Mouse (Mus musculus) MEL (cell line): Measurements from ENCODE around the gene Pclaf. TPM values are rescaled to one million over a fixed set of nuclear protein-coding genes. Genes with fewer than 3 reads are reported as not detected.

ENCODE experiments used
- DNase-seq: peaks from one replicate; pipeline ENCODE4 v3.0.0; 2011; ENCODE audit warnings: low read depth, low spot score
- H3K27ac ChIP-seq: 2 replicates; pipeline ENCODE4 v1.5.1; 2012; ENCODE audit warnings: low read depth, mild to moderate bottlenecking, control low read depth, low read length, moderate library complexity; ENCODE audit not compliant: control insufficient read depth
- H3K27me3 ChIP-seq, 2 experiments: fragments of 150-350 bp in 1 of 2; sonication (generic) in 1 of 2; 2 replicates each; pipeline ENCODE4 v1.6.1; 2012; ENCODE audit warnings: low read length in 2 of 2, mild to moderate bottlenecking in 2 of 2, improper control_type of control experiment in 1 of 2, moderate library complexity in 1 of 2; ENCODE audit not compliant: insufficient read depth in 2 of 2, control insufficient read depth in 1 of 2
- H3K36me3 ChIP-seq, 2 experiments: 2 replicates each; pipeline ENCODE4 v1.6.1; 2012 to 2014; ENCODE audit warnings: low read length in 2 of 2, improper control_type of control experiment in 1 of 2, inconsistent platforms in 1 of 2, mild to moderate bottlenecking in 1 of 2; ENCODE audit not compliant: insufficient read depth in 2 of 2, control insufficient read depth in 1 of 2
- H3K4me1 ChIP-seq, 2 experiments: fragments of 150-350 bp in 1 of 2; sonication (generic) in 1 of 2; 2 replicates each; pipeline ENCODE4 v1.6.1; 2012; ENCODE audit warnings: low read length in 2 of 2, improper control_type of control experiment in 1 of 2, mild to moderate bottlenecking in 1 of 2; ENCODE audit not compliant: insufficient read depth in 2 of 2, control insufficient read depth in 1 of 2
- H3K4me3 ChIP-seq, 2 experiments: fragments of 150-350 bp in 1 of 2; sonication (generic) in 1 of 2; 2 replicates each; pipeline ENCODE4 v1.5.1; 2012; ENCODE audit warnings: low read depth in 2 of 2, low read length in 2 of 2, mild to moderate bottlenecking in 2 of 2, moderate library complexity in 2 of 2, control low read depth in 1 of 2, improper control_type of control experiment in 1 of 2; ENCODE audit not compliant: control insufficient read depth in 1 of 2, insufficient read depth in 1 of 2
- H3K79me2 ChIP-seq: 2 replicates; pipeline ENCODE4 v1.6.1; 2012; ENCODE audit warnings: mild to moderate bottlenecking, low read length, moderate library complexity; ENCODE audit not compliant: control insufficient read depth, poor library complexity, insufficient read depth
- H3K9ac ChIP-seq: 2 replicates; pipeline ENCODE4 v1.6.1; 2012; ENCODE audit warnings: low read depth, mild to moderate bottlenecking, control low read depth, low read length, moderate library complexity; ENCODE audit not compliant: control insufficient read depth, poor library complexity, severe bottlenecking
- H3K9me3 ChIP-seq: fragments of 150-350 bp; sonication (generic); replicated peaks from 2 replicates; pipeline ENCODE4 v1.6.1; 2012; ENCODE audit warnings: mild to moderate bottlenecking, low read length, improper control_type of control experiment, moderate library complexity; ENCODE audit not compliant: insufficient read depth
- KAT2A ChIP-seq: conservative IDR thresholded peaks from 2 replicates; pipeline ENCODE4 v1.6.1; 2012; ENCODE audit warnings: low read depth, low read length, improper control_type of control experiment, inconsistent platforms
- MAZ ChIP-seq: IDR thresholded peaks from 2 replicates; pipeline ENCODE4 v1.6.1; 2012; ENCODE audit warnings: low read depth, mild to moderate bottlenecking, inconsistent platforms, low read length, improper control_type of control experiment
- POLR2AphosphoS5 ChIP-seq: IDR thresholded peaks from 2 replicates; pipeline ENCODE4 v1.6.1; 2012; ENCODE audit warnings: low read depth, borderline replicate concordance, mild to moderate bottlenecking, inconsistent platforms, low read length, moderate library complexity, mixed read lengths
- UBTF ChIP-seq: IDR thresholded peaks from 2 replicates; pipeline ENCODE4 v1.6.1; 2012; ENCODE audit warnings: low read depth, mild to moderate bottlenecking, inconsistent platforms, low read length, improper control_type of control experiment, moderate library complexity, borderline replicate concordance; ENCODE audit not compliant: insufficient read depth
- USF2 ChIP-seq, 2 experiments: IDR thresholded peaks; 2 replicates each; pipeline ENCODE4 v1.6.1; 2011 to 2012; ENCODE audit warnings: improper control_type of control experiment in 2 of 2, low read length in 2 of 2, borderline replicate concordance in 1 of 2, inconsistent platforms in 1 of 2, low read depth in 1 of 2, mild to moderate bottlenecking in 1 of 2; ENCODE audit not compliant: insufficient read depth in 1 of 2
- polyA plus RNA-seq, 2 experiments: library from polyadenylated mRNA; stranded (reverse) in 1 of 2; unstranded in 1 of 2; fragments of >175 nt in 1 of 2; fragments of >200 nt in 1 of 2; gene quantifications; 2 replicates each; pipeline versions ENCODE4 v1.2.1 to v1.2.4; 2012; ENCODE audit warnings: low replicate concordance in 2 of 2, low read depth in 1 of 2; ENCODE audit not compliant: insufficient read length in 2 of 2, insufficient read depth in 1 of 2, missing spikeins in 1 of 2
- total RNA-seq: library from RNA; depleted of rRNA; stranded (reverse); fragments of 300-350 nt; gene quantifications from 2 replicates; pipeline ENCODE4 v1.2.3, GENCODE M21; 2012; rRNA removed

Pclaf gene
- total and polyA plus RNA-seq, 3 experiments: 67.1 to 99.0 TPM; not detected in 1

- Histone ChIP-seq H3K36me3 (no peaks in the 10 kb centered on the region; a peak in 1 of 4 replicates), H3K27me3 (no peaks in the 10 kb centered on the region), H3K9ac (no peak overlapping the region), H3K79me2 (no peaks in the 10 kb centered on the region; the same call in 1 of the 2 replicates), H3K4me3 (no peak overlapping the region), H3K27ac (no peak overlapping the region), H3K9me3 (no peaks in the 10 kb centered on the region), H3K4me1 (no peaks in the 10 kb centered on the region)
- TF ChIP-seq POLR2AphosphoS5 (no peak), KAT2A (no peak), UBTF (no peak), USF2 (IDR thresholded peaks at IDR 0.05; ENCODE audit: borderline replicate concordance in 1 of 2, insufficient read depth in 1 of 2, low read depth in 1 of 2, low read length in 2 of 2) (no peak), MAZ (no peak)
- DNase-seq: no peak
Observed at GRCm38 (mm10) chr9:65951082-65951587, 61.1 kb downstream of the Pclaf start.

Other genes with a start within 250 kb of the Pclaf start
- gene Oaz2, start 222.2 kb upstream of the Pclaf start, total RNA-seq: 16.4 and 18.1 TPM in 2 replicates
- 10 to 100 TPM in 1 of 2 experiments, not detected in 1; 34.6 TPM for gene Oaz2, start 222.2 kb upstream of the Pclaf start, polyA plus RNA-seq
- gene Zfp609, start 62.7 kb upstream of the Pclaf start, total RNA-seq: 2.9 and 3.6 TPM in 2 replicates
- gene Zfp609, start 62.7 kb upstream of the Pclaf start, polyA plus RNA-seq: 10 to 100 TPM in 1 of 2 experiments, not detected in 1; 26.5 TPM
- gene Trip4, start 18.6 kb downstream of the Pclaf start, total RNA-seq: 13.0 and 13.4 TPM in 2 replicates
- gene Trip4, start 18.6 kb downstream of the Pclaf start, polyA plus RNA-seq: 10 to 100 TPM in 1 of 2 experiments, not detected in 1; 13.5 TPM
- gene Csnk1g1, start 18.7 kb downstream of the Pclaf start, total RNA-seq: 5.1 and 6.9 TPM in 2 replicates
- 1 to 10 TPM in 1 of 2 experiments, not detected in 1; 7.7 TPM for gene Csnk1g1, start 18.7 kb downstream of the Pclaf start, polyA plus RNA-seq
- 413 and 419 TPM in 2 replicates for gene Ppib, start 170.0 kb downstream of the Pclaf start, total RNA-seq
- 100 to 1,000 TPM in 1 of 2 experiments, not detected in 1; 291 TPM for gene Ppib, start 170.0 kb downstream of the Pclaf start, polyA plus RNA-seq
- 7.1 and 10.1 TPM in 2 replicates for gene Snx22, start 179.5 kb downstream of the Pclaf start, total RNA-seq
- under 1 TPM in 1 of 2 experiments, not detected in 1; 0.43 TPM for gene Snx22, start 179.5 kb downstream of the Pclaf start, polyA plus RNA-seq
- 83.9 and 88.2 TPM in 2 replicates for gene Snx1, start 236.3 kb downstream of the Pclaf start, total RNA-seq
- gene Snx1, start 236.3 kb downstream of the Pclaf start, polyA plus RNA-seq: 100 to 1,000 TPM; 113 to 189 TPM
- gene Ciao2a, start 236.4 kb downstream of the Pclaf start, total RNA-seq: 103 and 121 TPM in 2 replicates
- 10 to 100 TPM in 1 of 2 experiments, not detected in 1; 88.1 TPM for gene Ciao2a, start 236.4 kb downstream of the Pclaf start, polyA plus RNA-seq